Mouse (Mus musculus) cortical plate, adult 2 months (tissue): ENCODE results near the gene H2-Oa.

Experiments
- CTCF ChIP-seq: fragments of 200-500 bp; IDR thresholded peaks from 2 replicates; pipeline ENCODE4 v1.5.1; 2011; ENCODE audit warnings: mild to moderate bottlenecking, control low read depth, low read length; ENCODE audit not compliant: insufficient read depth; ENCODE audit errors: extremely low read depth
- POLR2A ChIP-seq: fragments of 200-500 bp; IDR thresholded peaks from 2 replicates; pipeline ENCODE4 v1.6.1; 2011; ENCODE audit warnings: mild to moderate bottlenecking, low read length, control low read depth; ENCODE audit not compliant: insufficient read depth; ENCODE audit errors: extremely low read depth

GRCm38 (mm10) chr17:34143461-34143860 is 51.3 kb downstream of the H2-Oa start:
- TF ChIP-seq CTCF = no peak
- TF ChIP-seq POLR2A = no peak
